Mouse (Mus musculus) limb, embryonic 14.5 days (tissue): Measurements from ENCODE around the gene Pramel5. TPM values are rescaled to one million over a fixed set of nuclear protein-coding genes. Genes with fewer than 3 reads are reported as not detected.
"Not testable (repeated sequence)": the region's sequence is repeated elsewhere in the genome, so short reads cannot be mapped to it uniquely, and the experiment has no call there.

Experiments used
- ATAC-seq: fragments of 200-750 bp; cut with Nextera tagmentation; 2 replicates; pipeline ENCODE4 v1.8.0; 2017; ENCODE audit warnings: low read depth, moderate number of reproducible peaks, moderate TSS enrichment; ENCODE audit not compliant: low FRiP score
- DNase-seq: peaks from one replicate; pipeline ENCODE4 v3.0.0-alpha.2; 2015; ENCODE audit warnings: low spot score
- H3K27ac ChIP-seq: fragments of 300-500 bp; sonication (generic); replicated peaks from 2 replicates; pipeline ENCODE4 v1.5.1; 2014; ENCODE audit warnings: low read depth, mild to moderate bottlenecking, low read length, moderate library complexity, mixed read lengths
- H3K27me3 ChIP-seq: fragments of 300-500 bp; sonication (generic); 2 replicates; pipeline ENCODE4 v1.6.1; 2014; ENCODE audit warnings: low read length, mixed read lengths; ENCODE audit not compliant: control insufficient read depth, insufficient read depth
- H3K36me3 ChIP-seq: fragments of 300-500 bp; sonication (generic); 2 replicates; pipeline ENCODE4 v1.6.1; 2014; ENCODE audit warnings: mild to moderate bottlenecking, low read length, moderate library complexity, mixed read lengths; ENCODE audit not compliant: control insufficient read depth, insufficient read depth
- H3K4me1 ChIP-seq: fragments of 300-500 bp; sonication (generic); 2 replicates; pipeline ENCODE4 v1.6.1; 2014; ENCODE audit warnings: antibody characterized with exemption, low read length, mixed read lengths; ENCODE audit not compliant: control insufficient read depth, insufficient read depth
- H3K4me2 ChIP-seq: fragments of 300-500 bp; sonication (generic); replicated peaks from 2 replicates; pipeline ENCODE4 v1.6.1; 2014; ENCODE audit warnings: low read depth, mild to moderate bottlenecking, low read length, moderate library complexity; ENCODE audit not compliant: severe bottlenecking
- H3K4me3 ChIP-seq: fragments of 300-500 bp; sonication (generic); replicated peaks from 2 replicates; pipeline ENCODE4 v1.5.1; 2014; ENCODE audit warnings: low read length
- H3K9ac ChIP-seq: fragments of 300-500 bp; sonication (generic); 2 replicates; pipeline ENCODE4 v1.6.1; 2014; ENCODE audit warnings: mild to moderate bottlenecking, low read depth, low read length, moderate library complexity; ENCODE audit not compliant: severe bottlenecking
- H3K9me3 ChIP-seq: fragments of 300-500 bp; sonication (generic); 2 replicates; pipeline ENCODE4 v1.6.1; 2016; ENCODE audit warnings: low read length; ENCODE audit not compliant: control insufficient read depth
- WGBS: fragments of 180-500 bp; shearing (Covaris S2); extraction: QIAGEN DNeasy Blood & Tissue Kit; methylation state at CpG from one replicate; pipeline ENCODE4 v1.1.7; 2014; 5-methylcytosine and 5-hydroxymethylcytosine counted together
- polyA plus RNA-seq, 2 experiments: library from polyadenylated mRNA; depleted of rRNA in 1 of 2; stranded (reverse) in 1 of 2; unstranded in 1 of 2; fragments of >200 nt; fragmentation: Nextera tagmentation in 1 of 2; extraction: Ambion mirVana in 1 of 2; gene quantifications; 2 replicates each; pipeline versions ENCODE4 v1.2.1 to v1.2.3; 2012 to 2014

Gene Pramel5
- polyA plus RNA-seq (2012; rRNA removed) (not detected in 2 replicates), polyA plus RNA-seq (2014; fragmentation: Nextera tagmentation; extraction: Ambion mirVana) (0.25 TPM in 1 of 2 replicates, not detected in the other)

GRCm38 (mm10) chr4:144280388-144280787, at the start of gene Pramel5:
TSS of gene Pramel5 (minus strand) at chr4:144280488.
- not testable (repeated sequence) for H3K9ac ChIP-seq, ATAC-seq, H3K27ac ChIP-seq, H3K4me1 ChIP-seq, H3K4me2 ChIP-seq, DNase-seq, H3K4me3 ChIP-seq, H3K9me3 ChIP-seq, H3K36me3 ChIP-seq, H3K27me3 ChIP-seq
- WGBS, result 69% methylated on average over 1 of the region's 1 CpGs

- H3K4me1 ChIP-seq, H3K36me3 ChIP-seq, H3K4me2 ChIP-seq, H3K27me3 ChIP-seq, H3K9ac ChIP-seq, H3K27ac ChIP-seq, ATAC-seq, H3K4me3 ChIP-seq, DNase-seq, H3K9me3 ChIP-seq: not testable (repeated sequence)
- WGBS, result 63% methylated on average over 4 of the region's 4 CpGs
Measured at GRCm38 (mm10) chr4:144329949-144330348, 49.7 kb upstream of the Pramel5 start, which contains the start of gene Gm13128. TSS of gene Gm13128 (plus strand) at chr4:144330249.

- WGBS, result 71% methylated on average over 2 of the region's 2 CpGs
- H3K27ac ChIP-seq, DNase-seq, ATAC-seq, H3K9ac ChIP-seq, H3K4me3 ChIP-seq, H3K27me3 ChIP-seq, H3K9me3 ChIP-seq, H3K4me2 ChIP-seq, H3K36me3 ChIP-seq, H3K4me1 ChIP-seq: not testable (repeated sequence)
Measured at GRCm38 (mm10) chr4:144312666-144313460, 32.6 kb upstream of the Pramel5 start.

- WGBS, result 58% methylated on average over 1 of the region's 1 CpGs
- H3K27ac ChIP-seq, H3K4me2 ChIP-seq, H3K4me1 ChIP-seq, H3K27me3 ChIP-seq, DNase-seq, ATAC-seq, H3K9ac ChIP-seq, H3K4me3 ChIP-seq, H3K9me3 ChIP-seq, H3K36me3 ChIP-seq: not testable (repeated sequence)
Measured at GRCm38 (mm10) chr4:144299414-144299813, 19.1 kb upstream of the Pramel5 start.

GRCm38 (mm10) chr4:144254768-144255167, 25.5 kb downstream of the Pramel5 start:
- not testable (repeated sequence) for H3K9ac ChIP-seq, H3K36me3 ChIP-seq, H3K9me3 ChIP-seq, H3K4me1 ChIP-seq, H3K27me3 ChIP-seq, H3K4me3 ChIP-seq, ATAC-seq, DNase-seq, H3K27ac ChIP-seq, H3K4me2 ChIP-seq

Other genes starting within 250 kb of the Pramel5 start
- not detected in 2 replicates for gene Pramel4, start 221.4 kb downstream of the Pramel5 start, polyA plus RNA-seq (2012; rRNA removed)
- not detected in 2 replicates for gene Pramel4, start 221.4 kb downstream of the Pramel5 start, polyA plus RNA-seq (2014; fragmentation: Nextera tagmentation; extraction: Ambion mirVana)
- gene Gm13102, start 174.0 kb downstream of the Pramel5 start, polyA plus RNA-seq (2012; rRNA removed), result not detected in 2 replicates
- not detected in 2 replicates for gene Gm13102, start 174.0 kb downstream of the Pramel5 start, polyA plus RNA-seq (2014; fragmentation: Nextera tagmentation; extraction: Ambion mirVana)
- gene Oog3, start 117.8 kb downstream of the Pramel5 start, polyA plus RNA-seq (2012; rRNA removed), result not detected in 2 replicates
- gene Oog3, start 117.8 kb downstream of the Pramel5 start, polyA plus RNA-seq (2014; fragmentation: Nextera tagmentation; extraction: Ambion mirVana), result not detected in 2 replicates
- gene Oog2, start 89.8 kb downstream of the Pramel5 start, polyA plus RNA-seq (2012; rRNA removed), result not detected in 2 replicates
- gene Oog2, start 89.8 kb downstream of the Pramel5 start, polyA plus RNA-seq (2014; fragmentation: Nextera tagmentation; extraction: Ambion mirVana), result not detected in 2 replicates
- not detected in 2 replicates for gene C87977, start 67.2 kb downstream of the Pramel5 start, polyA plus RNA-seq (2012; rRNA removed)
- not detected in 2 replicates for gene C87977, start 67.2 kb downstream of the Pramel5 start, polyA plus RNA-seq (2014; fragmentation: Nextera tagmentation; extraction: Ambion mirVana)
- gene Gm13128, start 49.8 kb upstream of the Pramel5 start, polyA plus RNA-seq (2012; rRNA removed), result not detected in 2 replicates
- gene Gm13128, start 49.8 kb upstream of the Pramel5 start, polyA plus RNA-seq (2014; fragmentation: Nextera tagmentation; extraction: Ambion mirVana), result not detected in 2 replicates
- not detected in 2 replicates for gene Gm13119, start 77.5 kb upstream of the Pramel5 start, polyA plus RNA-seq (2012; rRNA removed)
- gene Gm13119, start 77.5 kb upstream of the Pramel5 start, polyA plus RNA-seq (2014; fragmentation: Nextera tagmentation; extraction: Ambion mirVana), result not detected in 2 replicates
- gene Pramef20, start 97.4 kb upstream of the Pramel5 start, polyA plus RNA-seq (2012; rRNA removed), result not detected in 2 replicates
- gene Pramef20, start 97.4 kb upstream of the Pramel5 start, polyA plus RNA-seq (2014; fragmentation: Nextera tagmentation; extraction: Ambion mirVana), result not detected in 2 replicates
- gene Pramef12, start 128.0 kb upstream of the Pramel5 start, polyA plus RNA-seq (2012; rRNA removed), result 0.75 and 1.1 TPM in 2 replicates
- gene Pramef12, start 128.0 kb upstream of the Pramel5 start, polyA plus RNA-seq (2014; fragmentation: Nextera tagmentation; extraction: Ambion mirVana), result 0.33 and 0.51 TPM in 2 replicates
- not detected in 2 replicates for gene 1700012P22Rik, start 158.3 kb upstream of the Pramel5 start, polyA plus RNA-seq (2012; rRNA removed)
- gene 1700012P22Rik, start 158.3 kb upstream of the Pramel5 start, polyA plus RNA-seq (2014; fragmentation: Nextera tagmentation; extraction: Ambion mirVana), result not detected in 2 replicates
- gene Gm9944, start 172.8 kb upstream of the Pramel5 start, polyA plus RNA-seq (2012; rRNA removed), result not detected in 2 replicates
- not detected in 2 replicates for gene Gm9944, start 172.8 kb upstream of the Pramel5 start, polyA plus RNA-seq (2014; fragmentation: Nextera tagmentation; extraction: Ambion mirVana)
- not detected in 2 replicates for gene Aadacl3, start 183.3 kb upstream of the Pramel5 start, polyA plus RNA-seq (2012; rRNA removed)
- not detected in 2 replicates for gene Aadacl3, start 183.3 kb upstream of the Pramel5 start, polyA plus RNA-seq (2014; fragmentation: Nextera tagmentation; extraction: Ambion mirVana)
- gene 9430007A20Rik, start 239.3 kb upstream of the Pramel5 start, polyA plus RNA-seq (2012; rRNA removed), result not detected in 2 replicates
- not detected in 2 replicates for gene 9430007A20Rik, start 239.3 kb upstream of the Pramel5 start, polyA plus RNA-seq (2014; fragmentation: Nextera tagmentation; extraction: Ambion mirVana)